Mouse (Mus musculus): ENCODE results near the gene Kmt2e. TPM values are rescaled to one million over a fixed set of nuclear protein-coding genes. Genes with fewer than 3 reads are reported as not detected.
A peak's percentile ranks its signal among the peaks of the same experiment; 100 is the strongest.

The Kmt2e gene
- polyA plus RNA-seq, 1 experiment: 18.0 TPM

DNA sequence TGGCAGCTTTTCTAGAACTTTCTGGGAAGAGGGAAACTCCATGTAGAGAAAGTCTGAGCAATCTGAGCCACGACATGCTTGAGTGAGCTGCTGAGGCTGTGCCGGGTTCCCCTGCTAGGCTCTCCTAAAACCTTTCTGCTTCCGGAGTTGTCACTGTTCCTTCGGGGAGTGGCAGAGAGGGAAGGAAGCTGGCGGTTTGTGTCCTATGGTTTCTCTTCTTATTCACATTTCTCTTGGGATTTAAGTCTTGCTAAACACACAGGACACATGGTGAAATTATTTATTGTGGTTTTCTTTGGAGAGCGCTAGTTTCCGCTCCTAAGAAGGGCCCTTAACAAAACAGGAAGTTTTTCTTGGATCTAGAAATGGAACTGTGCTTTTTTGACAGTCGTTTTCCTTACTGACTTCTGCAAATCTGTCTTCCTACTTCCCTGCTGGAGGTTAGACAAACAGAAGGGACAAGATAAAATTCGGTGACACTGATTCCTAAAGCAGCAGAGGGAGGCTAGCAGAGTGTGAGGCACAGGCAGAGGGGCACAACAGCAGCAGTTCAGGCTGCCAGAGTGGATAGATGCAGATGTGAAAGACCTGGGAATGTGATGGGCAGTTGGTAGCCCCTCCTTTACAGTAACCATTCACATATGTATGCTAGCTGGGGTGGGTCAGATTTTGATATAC is 24.1 kb upstream of the Kmt2e start:
- no peak for DNase-seq (ENCODE audit: low spot score)

DNA sequence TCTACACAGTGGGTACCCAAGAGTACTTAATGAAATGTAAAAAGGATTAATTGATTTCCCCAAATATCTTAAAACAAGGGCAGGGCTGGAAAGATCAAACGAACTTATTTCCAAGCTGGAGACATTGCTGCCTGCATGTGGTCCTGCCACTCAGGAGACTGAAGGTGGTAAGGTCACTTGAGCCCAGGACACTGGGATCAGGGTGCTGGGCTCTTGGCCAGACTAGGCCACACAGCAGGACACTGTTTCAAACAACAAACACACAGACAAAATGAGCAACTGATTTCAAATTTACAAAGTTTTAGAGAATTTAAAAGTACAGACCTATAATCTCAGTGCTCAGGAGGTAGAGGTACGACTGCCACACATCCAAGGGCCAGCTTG is 23.5 kb upstream of the Kmt2e start:
- DNase-seq (ENCODE audit: low spot score): no peak

DNA sequence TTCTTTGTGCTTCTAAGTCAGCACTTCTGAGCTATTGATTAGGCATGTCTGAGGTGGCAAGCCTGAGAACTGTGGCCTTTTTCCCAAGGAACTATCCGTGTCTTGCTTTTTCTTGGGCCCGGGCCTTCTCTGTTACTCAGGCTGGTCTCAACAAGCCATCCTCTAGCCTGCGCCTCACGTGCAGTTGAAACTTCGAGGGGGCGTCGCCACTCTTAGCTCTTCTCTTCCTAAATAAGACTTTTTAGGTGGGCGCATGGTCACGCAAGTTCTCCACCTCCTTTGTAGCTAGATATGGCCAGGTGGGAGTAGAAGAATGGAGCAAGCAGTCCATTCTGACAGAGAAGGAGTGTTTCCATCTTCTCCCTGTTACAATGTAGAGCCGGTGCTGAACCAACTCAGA is 22.6 kb upstream of the Kmt2e start:
- DNase-seq (ENCODE audit: low spot score): no peak

DNA sequence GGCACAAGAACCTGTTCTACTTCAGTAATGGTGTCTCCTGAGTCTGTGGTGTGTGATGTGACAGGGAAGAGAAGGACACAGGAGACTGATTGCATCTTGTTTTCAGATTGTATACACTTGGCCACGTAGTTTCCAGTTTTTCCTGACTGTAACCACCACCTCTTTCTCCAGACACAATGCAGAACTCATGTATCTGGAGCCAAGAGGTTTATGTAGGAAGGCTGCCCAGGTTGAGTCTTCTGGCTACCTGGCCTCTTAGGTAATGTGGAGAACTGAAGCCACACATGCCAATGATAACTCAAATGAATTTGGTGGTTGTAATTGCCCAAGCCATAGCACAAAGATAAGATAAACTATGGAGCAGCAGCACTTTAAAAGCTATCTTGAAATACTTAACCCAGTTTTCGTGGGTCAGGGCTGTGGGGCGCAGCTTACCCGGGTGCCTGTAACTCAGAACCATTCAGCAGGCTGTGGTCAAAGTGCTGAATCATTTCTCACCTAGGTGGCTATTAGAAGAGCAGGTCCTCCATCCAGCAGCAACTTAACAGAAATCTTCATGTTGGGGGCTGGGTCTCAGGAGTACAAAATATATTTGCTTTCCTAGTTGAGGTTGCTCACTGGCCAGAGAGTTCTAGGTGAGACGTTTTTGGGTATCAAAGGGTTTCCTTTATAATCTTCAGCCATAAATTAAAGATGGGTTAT is 21.8 kb upstream of the Kmt2e start:
- DNase-seq (ENCODE audit: low spot score): no peak

DNA sequence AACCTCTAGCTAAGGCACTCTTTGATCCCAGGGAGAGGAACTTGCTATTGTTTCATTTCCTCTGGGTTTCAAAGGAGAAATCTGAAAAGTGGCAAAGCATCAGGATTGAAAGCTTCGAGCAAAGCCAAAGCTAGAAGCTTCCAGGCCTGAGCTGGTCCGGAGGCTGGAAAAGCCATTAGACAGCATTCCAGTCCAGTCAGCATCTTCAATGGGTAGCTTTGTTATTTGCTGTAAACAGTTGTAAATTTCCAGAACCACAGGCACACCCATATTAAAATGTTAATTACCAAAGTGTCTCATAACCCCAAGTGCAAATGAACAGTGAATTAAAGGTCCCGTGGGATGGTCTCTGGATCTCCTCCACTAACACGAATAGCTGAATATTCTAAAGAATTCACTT is 21.2 kb upstream of the Kmt2e start:
- no peak for DNase-seq (ENCODE audit: low spot score)

DNA sequence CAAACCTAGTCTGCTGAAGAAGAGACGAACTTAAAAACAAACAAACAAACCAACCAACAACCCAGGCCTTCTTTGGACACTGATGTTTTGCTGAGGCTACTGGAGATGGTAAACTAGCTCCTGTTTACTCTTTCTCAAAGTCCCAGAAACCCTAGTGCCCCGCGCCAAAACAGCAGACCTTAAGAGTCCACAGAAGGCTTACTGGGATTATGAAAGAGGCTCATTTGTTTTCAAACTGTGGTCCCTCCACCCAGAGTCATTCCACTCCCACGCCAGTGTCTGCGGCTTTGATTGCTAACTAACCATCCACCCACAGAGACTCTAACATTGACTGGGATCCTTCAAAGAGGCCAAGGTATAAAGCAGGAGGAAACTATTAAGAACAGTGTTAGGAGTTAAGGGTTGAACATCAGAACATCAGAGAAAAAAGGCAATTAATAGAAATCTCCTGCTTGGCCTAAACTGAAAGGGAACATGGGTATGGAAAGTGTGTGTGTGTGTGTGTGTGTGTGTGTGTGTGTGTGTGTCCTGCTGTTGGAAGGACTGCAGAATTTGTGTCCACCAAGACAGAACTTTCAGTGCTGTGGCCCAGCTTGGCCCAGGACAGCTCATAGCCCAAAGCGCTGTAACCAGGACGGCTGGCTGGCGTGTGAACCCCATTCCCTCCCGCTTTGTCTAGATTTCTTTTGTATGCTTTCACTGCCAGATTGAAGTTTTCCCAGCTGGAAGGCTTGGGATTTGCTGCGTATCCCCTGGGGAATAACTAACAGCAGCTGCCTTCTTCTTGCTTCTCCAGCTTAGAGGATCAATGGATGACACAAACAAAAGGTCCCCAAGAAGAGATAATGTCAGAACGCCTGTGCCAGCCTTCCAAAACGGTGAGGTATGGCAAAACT is 20.4 kb upstream of the Kmt2e start:
- DNase-seq (ENCODE audit: low spot score): no peak

DNA sequence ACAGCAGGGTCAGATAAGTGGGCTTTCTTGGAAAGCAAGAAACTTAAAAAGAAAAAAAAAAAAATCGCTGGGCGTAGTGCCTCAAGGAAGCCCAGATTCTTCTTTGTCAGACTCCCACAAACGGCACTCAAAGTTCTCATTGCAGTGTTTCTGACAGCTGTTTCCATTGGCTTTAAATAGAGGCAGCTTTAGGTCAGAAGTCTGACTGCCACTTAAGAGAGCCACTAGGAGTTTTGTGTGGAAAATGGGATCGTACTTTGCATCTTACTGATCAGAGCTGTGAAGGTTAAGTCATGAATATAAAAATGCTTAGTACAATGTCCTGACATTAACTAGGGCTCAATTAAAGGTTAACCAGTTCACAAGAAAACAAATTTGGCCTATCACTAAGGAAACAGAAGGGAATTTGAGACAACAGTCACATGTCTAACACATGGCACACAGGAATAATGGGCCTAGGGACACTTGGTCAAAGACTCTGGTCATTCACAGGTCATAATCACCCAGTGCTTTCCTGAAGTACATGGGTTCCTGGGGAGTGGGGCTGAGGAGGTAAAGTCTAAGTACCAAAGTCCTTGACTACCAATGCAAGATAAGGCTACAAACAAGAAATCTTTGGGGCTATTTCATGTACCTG is 19.6 kb upstream of the Kmt2e start:
- no peak for DNase-seq (ENCODE audit: low spot score)

DNA sequence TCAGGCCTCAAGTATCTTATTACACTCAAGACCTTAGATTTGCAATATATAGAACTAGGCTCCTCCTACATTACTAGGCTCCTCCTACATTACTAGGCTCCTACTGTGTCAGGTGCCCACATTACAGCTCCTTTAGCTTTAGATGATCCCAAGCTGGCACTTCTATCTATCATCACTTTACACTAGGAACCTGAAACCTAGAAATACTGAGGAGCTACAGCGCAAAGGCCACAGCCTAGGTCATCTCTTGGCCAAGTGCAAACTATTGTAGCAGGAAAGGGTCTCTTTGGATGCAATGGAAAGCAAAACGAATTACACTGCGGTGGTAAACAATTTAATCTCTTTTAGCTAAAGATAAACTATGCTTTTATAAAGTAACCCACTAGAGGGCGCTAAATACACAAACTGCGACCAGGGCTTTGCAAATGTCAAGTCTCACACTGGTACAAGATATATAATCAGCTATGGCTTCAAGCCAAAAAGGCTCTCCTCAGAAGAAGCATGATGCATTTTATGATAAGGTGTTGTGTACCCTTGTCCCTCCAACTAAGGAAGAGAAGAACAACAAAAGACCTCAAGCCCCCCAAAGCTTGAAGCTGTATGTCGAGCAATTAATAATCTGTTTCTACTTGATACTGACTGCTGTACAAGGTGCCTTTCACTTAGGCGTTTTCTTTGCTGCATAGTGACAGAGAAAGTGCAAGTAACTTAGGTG is 18.5 kb upstream of the Kmt2e start:
- DNase-seq (ENCODE audit: low spot score): no peak

DNA sequence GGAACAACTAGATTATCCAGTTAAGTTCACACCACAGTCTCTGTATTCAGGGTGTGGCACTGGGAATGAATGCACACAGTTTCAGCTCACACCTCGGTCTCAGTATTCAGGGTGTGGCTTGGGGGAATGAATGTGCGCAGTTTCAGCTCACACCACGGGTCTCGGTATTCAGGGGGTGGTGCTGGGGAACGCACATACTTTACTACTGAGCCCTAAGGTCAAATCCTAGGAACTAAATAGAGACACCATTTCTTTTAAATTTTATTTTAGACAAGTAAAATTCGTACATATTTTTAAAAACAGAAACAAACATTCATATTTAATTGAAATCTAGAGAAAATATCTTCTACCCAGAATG is 18.0 kb upstream of the Kmt2e start:
- no peak for DNase-seq (ENCODE audit: low spot score)

DNA sequence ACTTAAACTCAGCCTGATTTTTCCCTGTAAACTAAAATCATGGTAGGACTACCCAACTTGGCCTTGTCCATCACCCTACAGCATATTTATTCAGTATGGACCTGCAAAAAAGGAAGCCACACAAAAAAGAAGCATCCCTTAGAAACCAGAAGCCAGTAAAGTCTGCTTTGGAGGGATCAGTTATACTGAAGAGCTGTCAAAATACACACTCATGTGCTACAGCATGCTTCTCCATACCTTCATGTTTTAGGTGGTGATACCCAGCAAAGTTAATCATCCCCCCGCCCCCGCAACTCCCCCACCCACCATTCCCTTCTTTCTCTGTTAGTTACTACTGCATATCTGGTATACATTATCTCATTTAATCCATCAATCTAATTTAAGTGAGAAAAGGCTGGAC is 16.5 kb upstream of the Kmt2e start:
- DNase-seq (ENCODE audit: low spot score): no peak

DNA sequence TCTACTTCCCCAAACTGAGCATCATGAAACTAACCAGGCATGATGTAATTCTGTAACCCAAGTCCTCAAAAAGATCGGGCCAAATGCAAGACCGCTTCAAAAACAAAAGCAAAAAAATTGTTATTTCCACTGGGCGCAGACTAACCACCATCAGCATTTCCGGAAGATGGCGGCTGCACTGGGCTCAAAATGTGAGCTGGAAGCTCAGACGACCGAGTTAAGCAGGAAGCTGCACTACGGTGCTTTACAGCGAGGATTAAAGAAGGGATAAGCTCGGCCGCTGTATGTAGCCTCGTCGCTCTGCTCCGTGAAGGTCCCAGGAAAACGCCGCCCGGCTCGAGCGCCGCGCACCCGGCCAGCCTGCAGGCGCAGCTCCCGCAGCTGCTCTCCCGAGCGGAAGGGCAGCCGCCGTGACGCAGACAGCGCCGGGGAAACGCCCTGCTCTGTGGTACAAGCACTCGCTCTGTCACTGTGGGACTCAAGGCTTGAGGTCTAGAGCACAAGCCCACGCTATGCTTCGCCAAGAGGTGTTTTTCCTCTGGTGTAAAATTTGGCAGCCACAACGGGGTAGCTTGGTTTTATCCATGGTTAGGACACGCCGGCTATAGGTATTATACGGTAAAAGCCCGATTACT is 16.0 kb upstream of the Kmt2e start:
- DNase-seq (ENCODE audit: low spot score): peak; percentile 82

DNA sequence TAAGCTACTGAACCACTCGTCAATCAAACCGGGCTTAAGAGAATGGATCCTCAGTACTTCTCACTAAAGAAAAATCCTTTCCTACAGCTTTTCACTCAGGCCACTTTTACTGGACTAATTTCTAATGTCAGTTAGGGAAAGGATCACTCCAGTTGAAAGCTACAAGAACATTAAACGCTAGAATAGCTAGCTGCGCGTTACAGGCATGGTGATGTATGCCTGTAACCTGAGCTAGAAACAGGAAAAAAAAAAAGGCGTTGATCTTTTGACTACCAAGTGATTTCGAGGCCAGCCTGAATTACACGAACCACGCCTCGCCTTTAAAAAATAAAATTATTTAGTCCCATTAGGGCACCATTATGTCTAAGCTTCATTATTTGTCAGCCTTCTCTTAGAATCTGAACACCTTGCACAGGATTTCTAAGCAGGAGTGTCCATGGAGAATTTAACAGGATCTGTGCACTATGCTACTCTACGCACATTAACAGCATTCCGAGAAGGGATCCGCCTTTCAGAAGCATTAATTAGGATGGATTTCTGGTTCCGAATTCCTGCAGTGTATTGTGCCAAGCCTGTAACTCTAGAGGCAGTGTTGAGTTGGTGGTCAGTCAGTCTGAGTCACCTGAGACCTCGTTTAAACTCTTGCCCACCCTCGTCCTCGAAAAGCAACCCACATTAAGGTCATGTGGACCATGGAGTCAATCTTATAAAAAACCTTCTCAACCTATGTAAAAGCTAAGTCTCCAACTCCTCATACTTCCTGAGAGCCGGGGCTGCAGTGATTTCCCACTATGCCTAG is 15.2 kb upstream of the Kmt2e start:
- DNase-seq (ENCODE audit: low spot score): no peak

DNA sequence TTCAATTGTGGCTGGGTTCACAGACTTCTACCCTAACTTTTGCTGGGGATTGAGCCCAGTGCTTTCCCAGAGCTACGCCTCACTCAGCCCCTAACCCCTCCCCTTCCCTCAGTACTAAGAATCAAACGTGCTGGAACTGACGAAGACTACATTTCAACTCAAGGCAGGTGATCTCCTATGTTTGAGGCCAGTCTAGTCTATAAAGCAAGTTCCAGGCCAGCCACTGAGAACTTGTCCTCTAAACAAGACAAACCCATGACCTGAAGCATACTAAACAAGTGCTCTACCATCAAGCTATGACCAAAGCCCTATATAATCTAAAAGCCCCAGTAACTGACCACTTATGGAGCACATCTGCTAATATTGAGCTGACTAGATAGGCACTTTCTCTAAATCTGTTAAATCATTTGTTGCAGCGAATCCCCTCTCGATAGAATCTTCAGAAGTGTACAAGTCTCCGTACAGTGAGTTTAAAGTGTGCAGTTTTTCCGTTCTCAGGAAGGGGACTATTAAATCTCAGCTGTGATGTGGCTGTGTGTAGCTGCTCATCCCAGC is 14.5 kb upstream of the Kmt2e start:
- DNase-seq (ENCODE audit: low spot score): no peak

DNA sequence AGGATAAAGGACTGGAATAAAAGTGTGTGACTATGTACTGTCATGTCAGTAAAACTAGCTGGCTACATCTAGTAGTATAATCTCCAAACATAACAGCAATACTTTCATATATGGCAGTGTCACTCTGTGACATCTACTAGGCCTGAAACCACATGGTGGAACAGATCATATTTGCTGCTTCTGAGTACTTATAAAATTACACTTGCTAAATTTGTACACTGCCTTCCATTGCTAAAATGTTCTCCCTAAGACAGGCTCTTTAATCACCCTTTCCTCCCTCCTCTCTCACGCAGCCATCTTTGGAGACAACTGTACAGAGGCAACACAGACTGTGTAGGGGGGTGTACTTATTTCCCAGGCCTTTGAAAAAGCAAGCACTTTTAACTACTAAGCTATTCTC is 13.8 kb upstream of the Kmt2e start:
- DNase-seq (ENCODE audit: low spot score): no peak

DNA sequence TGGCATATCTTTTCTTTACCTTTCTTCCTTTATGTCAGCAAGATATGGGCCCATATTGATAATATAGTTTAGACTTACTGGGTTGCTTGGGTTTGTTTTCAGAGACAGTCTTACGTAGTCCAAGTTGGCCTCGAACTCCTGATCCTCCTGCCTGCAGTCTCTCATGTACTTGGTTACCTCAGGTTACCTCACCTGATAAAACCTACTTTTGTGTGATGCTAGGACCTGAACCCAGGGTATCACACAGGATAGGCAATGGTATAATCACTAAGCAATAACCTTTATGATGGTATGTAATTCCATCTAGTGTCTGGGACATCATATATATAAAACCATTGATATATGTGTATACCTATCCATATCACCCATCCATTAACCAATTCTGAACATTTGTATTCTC is 12.8 kb upstream of the Kmt2e start:
- no peak for DNase-seq (ENCODE audit: low spot score)

DNA sequence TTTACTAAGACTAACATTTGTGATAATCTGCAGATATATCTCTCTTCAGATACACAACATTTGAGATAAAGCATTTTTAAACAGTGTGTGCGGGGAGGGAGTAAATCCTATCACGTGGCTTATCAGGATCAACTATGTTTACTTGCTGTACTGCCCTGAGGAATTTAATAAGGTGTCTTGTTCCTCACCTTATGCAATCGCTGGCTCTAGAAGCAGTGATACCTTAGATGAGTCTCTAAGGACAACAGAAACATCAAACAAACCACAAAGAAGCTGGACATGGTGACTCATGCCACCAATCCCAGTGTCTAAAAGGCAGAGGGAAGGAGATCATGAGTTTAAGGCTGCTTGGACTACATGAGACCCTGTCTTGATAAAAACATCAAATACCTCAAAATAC is 11.2 kb upstream of the Kmt2e start:
- DNase-seq (ENCODE audit: low spot score): no peak

DNA sequence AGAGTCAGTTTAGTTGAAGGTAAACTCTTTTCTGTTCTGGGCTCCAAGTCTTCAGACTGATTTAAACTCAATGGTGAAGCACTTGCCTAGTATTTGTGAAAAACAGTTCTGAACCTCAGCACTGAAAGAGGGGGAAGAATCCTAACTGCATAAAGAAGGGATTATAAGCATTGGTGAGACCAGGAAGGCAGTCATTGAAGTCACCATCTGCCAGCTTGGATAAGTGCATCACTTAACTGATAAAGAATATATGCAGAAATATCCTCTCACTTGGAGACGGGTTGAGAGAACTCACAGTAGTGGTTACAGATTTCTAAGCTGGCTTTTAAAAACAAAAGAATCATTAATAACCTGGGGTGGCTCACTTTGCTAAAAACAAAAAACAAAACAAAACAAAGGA is 6.7 kb upstream of the Kmt2e start:
- no peak for DNase-seq (ENCODE audit: low spot score)

DNA sequence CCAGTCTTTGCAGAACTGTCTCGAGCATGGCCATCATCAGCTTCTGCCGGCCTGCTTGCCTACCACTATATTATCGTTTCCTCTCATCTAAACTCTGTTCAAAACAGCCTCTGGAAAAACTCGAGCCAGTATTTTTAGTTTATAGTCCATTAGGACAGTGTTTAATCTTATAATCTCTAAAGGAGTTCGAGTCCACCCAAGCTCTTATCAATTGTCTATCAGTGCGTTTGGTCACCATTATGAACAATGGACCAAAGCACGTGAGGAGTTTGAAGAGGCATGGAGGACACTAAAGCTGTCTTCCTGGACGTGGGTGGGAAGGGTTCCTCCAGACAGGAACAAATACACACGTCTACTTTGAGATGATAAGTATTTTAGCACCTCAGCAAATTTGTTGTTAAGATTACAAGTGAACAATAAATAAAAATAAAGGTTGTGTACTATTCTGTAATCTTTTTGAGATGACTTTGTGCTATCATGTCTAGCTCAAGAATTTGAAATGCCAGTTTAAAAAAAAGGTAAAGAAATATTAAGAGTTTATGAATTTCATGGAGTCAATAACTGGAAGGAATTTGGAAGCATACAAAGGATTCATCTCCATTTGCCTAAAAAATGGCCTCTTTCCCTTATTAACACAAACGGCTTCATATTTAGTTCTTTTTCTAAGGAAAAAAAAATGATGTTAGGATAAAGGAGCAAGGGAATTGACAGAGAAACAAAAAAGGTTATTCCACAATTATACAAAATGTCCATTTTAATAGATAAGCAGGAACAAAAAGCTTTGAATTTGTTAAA is 3.0 kb upstream of the Kmt2e start:
- DNase-seq (ENCODE audit: low spot score): no peak

Data from urinary bladder, adult 2 months (tissue).